Mouse (Mus musculus): ENCODE results near the gene Epb41. TPM values are rescaled to one million over a fixed set of nuclear protein-coding genes. Genes with fewer than 3 reads are reported as not detected.
A peak's percentile ranks its signal among the peaks of the same experiment; 100 is the strongest.

Gene Epb41
- polyA plus RNA-seq, 1 experiment from 2014 or later = 136 TPM

- Histone ChIP-seq H3K27me3 (peaks cover 7% of the 10 kb centered on the region; the same call in 1 of the 2 replicates), H3K36me3 (replicated peaks) (no peaks in the 10 kb centered on the region), H3K4me1 (peaks cover 43% of the 10 kb centered on the region), H3K4me3 (replicated peaks) (no peak overlapping the region), H3K27ac (no peak overlapping the region), H3K9me3 (no peaks in the 10 kb centered on the region), H3K4me2 (no peak overlapping the region), H3K9ac (no peak overlapping the region)
- ATAC-seq (ENCODE audit: low FRiP score) = no peak
- WGBS = 44% methylated on average over 7 of the region's 7 CpGs
Measured at GRCm38 (mm10) chr4:132037991-132038390, 37.1 kb downstream of the Epb41 start.

- H3K27ac ChIP-seq = no peak overlapping the region
- 88% methylated on average over 5 of the region's 5 CpGs for WGBS
- H3K4me3 ChIP-seq (replicated peaks) = no peak overlapping the region
- H3K4me1 ChIP-seq = peaks cover 45% of the 10 kb centered on the region
- ATAC-seq (ENCODE audit: low FRiP score) = no peak
- H3K27me3 ChIP-seq = peaks cover 10% of the 10 kb centered on the region; the same call in 1 of the 2 replicates
- no peaks in the 10 kb centered on the region for H3K9me3 ChIP-seq
- H3K4me2 ChIP-seq = no peak overlapping the region
- H3K9ac ChIP-seq = no peak overlapping the region
- no peaks in the 10 kb centered on the region for H3K36me3 ChIP-seq (replicated peaks)
Measured at GRCm38 (mm10) chr4:132037137-132037536, 38.0 kb downstream of the Epb41 start.

DNA sequence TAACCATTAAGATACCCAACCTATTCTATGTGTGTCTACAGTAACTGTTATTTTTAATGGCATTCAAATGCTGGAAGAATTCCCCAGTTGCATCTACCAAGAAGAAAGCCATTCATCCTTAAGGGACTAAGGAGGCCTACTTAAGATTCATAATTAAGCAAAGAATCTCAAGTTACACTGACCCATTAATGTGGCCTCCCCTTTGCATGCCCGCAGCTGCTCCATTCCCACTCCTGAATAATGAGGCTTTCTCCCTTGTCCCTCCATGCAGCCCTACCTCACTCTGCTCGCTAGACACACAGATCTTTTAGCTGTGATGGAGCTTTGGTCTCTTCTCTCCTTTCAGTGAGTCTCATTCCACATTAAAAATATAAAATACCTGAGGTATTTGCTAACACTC, 40.9 kb downstream of the Epb41 start:
- WGBS = 10% methylated on average over 2 of the region's 2 CpGs
- no peak overlapping the region for H3K4me3 ChIP-seq (replicated peaks)
- peak overlapping the region; percentile 82 for H3K27ac ChIP-seq
- peak; percentile 94 for ATAC-seq (ENCODE audit: low FRiP score)
- H3K9ac ChIP-seq = no peak overlapping the region
- peaks cover 49% of the 10 kb centered on the region for H3K4me1 ChIP-seq
- peak overlapping the region; percentile 15; the same call in 1 of the 2 replicates for H3K4me2 ChIP-seq
- H3K36me3 ChIP-seq (replicated peaks) = no peaks in the 10 kb centered on the region
- H3K27me3 ChIP-seq = peaks cover 25% of the 10 kb centered on the region
- H3K9me3 ChIP-seq = no peaks in the 10 kb centered on the region

DNA sequence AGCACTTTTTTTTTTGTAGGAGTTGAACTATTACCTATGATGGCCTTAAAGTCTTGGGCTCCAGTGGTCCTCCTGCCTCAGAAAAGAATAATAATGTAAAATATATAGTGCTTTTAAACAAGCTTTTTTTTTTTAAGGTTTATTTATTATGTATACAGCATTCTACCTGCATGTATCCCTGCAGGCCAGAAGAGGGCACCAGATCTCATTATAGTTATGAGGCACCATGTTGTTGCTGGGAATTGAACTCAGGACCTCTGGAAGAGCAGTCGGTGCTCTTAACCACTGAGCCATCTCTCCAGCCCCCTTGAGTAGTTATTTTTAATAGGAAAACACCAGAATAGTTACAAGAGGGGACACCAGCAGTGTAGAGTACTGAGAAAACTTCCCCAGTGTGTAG, 41.9 kb downstream of the Epb41 start:
- Histone ChIP-seq H3K27me3 (peaks cover 34% of the 10 kb centered on the region), H3K9me3 (no peaks in the 10 kb centered on the region), H3K36me3 (replicated peaks) (no peaks in the 10 kb centered on the region), H3K4me2 (no peak overlapping the region), H3K4me1 (peaks cover 41% of the 10 kb centered on the region), H3K9ac (no peak overlapping the region), H3K27ac (peak overlapping the region; percentile 66; the same call in 1 of the 2 replicates), H3K4me3 (replicated peaks) (no peak overlapping the region)
- ATAC-seq (ENCODE audit: low FRiP score) = no peak
- WGBS = 73% methylated on average over 1 of the region's 1 CpGs

DNA sequence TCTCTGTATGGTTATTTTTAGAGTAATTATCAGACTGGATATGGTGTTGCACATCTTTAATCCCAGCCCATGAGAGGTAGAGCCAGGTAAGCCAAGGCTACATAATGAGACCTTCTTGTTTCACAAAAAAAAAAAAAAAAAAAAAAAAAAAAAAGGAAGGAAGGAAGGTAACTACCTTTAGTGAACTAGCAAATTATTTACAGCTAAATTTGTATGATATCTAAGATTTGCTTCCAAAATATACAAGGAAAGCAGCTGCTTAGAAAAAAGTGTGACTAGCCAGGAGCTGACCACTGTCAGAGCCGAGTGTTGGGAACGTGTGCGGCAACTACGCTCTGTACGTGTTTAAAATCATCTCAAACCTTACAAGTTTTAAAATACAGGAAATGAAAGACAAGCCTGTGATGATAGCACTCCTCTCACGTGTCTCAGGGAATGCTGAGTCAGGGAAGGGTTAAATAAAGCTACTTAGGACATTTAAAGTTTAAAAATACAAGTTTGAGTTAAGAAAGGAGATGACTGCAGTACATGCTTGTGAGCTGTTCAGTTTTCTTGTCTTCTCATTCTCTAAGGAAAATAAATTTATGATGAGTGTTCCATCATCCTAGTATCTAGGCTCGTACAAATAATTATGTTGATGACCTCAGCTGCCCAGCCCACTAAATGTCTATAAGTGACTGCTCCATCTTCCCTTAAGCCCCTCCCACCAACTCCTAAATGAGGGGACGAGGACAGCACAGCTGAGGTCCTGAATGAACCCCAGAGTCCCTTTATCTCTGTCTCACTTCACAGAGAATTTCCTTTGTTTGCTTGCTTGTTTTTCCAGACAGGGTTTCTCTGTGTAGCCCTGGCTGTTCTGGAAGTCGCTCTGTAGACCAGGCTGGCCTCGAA, 45.0 kb downstream of the Epb41 start:
- no peaks in the 10 kb centered on the region for H3K36me3 ChIP-seq (replicated peaks)
- no peak overlapping the region for H3K4me3 ChIP-seq (replicated peaks)
- WGBS = 68% methylated on average over 10 of the region's 10 CpGs
- no peak overlapping the region for H3K4me2 ChIP-seq
- no peak for ATAC-seq (ENCODE audit: low FRiP score)
- no peak overlapping the region for H3K9ac ChIP-seq
- H3K27me3 ChIP-seq = peaks cover 29% of the 10 kb centered on the region
- H3K27ac ChIP-seq = no peak overlapping the region
- peaks cover 33% of the 10 kb centered on the region for H3K4me1 ChIP-seq
- no peaks in the 10 kb centered on the region for H3K9me3 ChIP-seq

- Histone ChIP-seq H3K4me1 (peaks cover 25% of the 10 kb centered on the region), H3K27me3 (peaks cover 41% of the 10 kb centered on the region), H3K4me2 (no peak overlapping the region), H3K9ac (no peak overlapping the region), H3K36me3 (replicated peaks) (no peaks in the 10 kb centered on the region), H3K27ac (no peak overlapping the region), H3K9me3 (no peaks in the 10 kb centered on the region), H3K4me3 (replicated peaks) (no peak overlapping the region)
- no peak for ATAC-seq (ENCODE audit: low FRiP score)
- WGBS = 96% methylated on average over 1 of the region's 1 CpGs
Measured at GRCm38 (mm10) chr4:132027806-132028205, 47.3 kb downstream of the Epb41 start.

- peaks cover 22% of the 10 kb centered on the region for H3K4me1 ChIP-seq
- no peaks in the 10 kb centered on the region for H3K36me3 ChIP-seq (replicated peaks)
- H3K9me3 ChIP-seq = no peaks in the 10 kb centered on the region
- no peak overlapping the region for H3K9ac ChIP-seq
- WGBS = 92% methylated on average over 6 of the region's 6 CpGs
- no peak for ATAC-seq (ENCODE audit: low FRiP score)
- H3K27me3 ChIP-seq = peaks cover 37% of the 10 kb centered on the region
- no peak overlapping the region for H3K27ac ChIP-seq
- no peak overlapping the region for H3K4me3 ChIP-seq (replicated peaks)
- no peak overlapping the region for H3K4me2 ChIP-seq
Measured at GRCm38 (mm10) chr4:132027167-132027566, 48.0 kb downstream of the Epb41 start.

DNA sequence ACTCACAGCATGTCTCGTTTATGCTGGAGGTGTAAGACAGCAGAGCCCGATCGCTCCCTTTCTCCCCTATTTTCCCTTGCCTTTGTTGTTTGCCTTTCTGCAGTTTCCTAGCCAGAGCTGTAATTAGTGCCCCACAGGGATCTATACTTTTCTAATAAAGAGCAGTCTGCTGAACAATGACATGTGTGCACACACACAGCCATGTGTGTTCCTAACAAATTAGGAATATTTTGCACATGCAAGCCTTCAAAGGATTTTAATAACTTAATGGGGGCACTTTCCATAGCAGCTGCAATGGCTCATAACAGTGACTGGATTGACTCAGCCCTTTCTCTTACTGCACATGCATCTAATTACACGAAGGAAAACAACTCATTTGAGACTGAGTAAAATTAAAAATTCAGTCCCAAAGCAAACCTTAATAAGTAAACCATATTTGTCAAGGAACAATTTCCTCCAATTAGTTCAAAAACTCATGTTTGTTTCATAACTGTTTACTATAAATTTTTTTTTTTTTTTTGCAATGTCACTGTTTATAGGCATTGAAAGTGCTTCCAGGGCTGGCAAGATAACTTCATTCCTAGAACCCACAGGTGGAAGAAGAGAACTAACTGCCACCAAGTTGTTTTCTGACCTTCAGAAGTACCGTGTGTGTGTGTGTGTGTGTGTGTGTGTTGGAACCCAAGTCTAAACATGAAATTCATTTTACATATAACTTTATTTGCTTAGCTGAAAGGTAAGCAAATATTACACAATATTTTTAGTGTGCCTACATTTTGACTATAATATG, 49.2 kb downstream of the Epb41 start:
- Histone ChIP-seq H3K27me3 (peaks cover 34% of the 10 kb centered on the region), H3K9me3 (no peaks in the 10 kb centered on the region), H3K4me2 (no peak overlapping the region), H3K4me1 (peaks cover 16% of the 10 kb centered on the region), H3K4me3 (replicated peaks) (no peak overlapping the region), H3K36me3 (replicated peaks) (no peaks in the 10 kb centered on the region), H3K9ac (no peak overlapping the region), H3K27ac (peak overlapping the region; percentile 38; the same call in 1 of the 2 replicates)
- 21% methylated on average over 5 of the region's 5 CpGs for WGBS
- peak; percentile 78 for ATAC-seq (ENCODE audit: low FRiP score)

- Histone ChIP-seq H3K36me3 (replicated peaks) (no peaks in the 10 kb centered on the region), H3K9me3 (no peaks in the 10 kb centered on the region), H3K27ac (peak overlapping the region; percentile 50; the same call in 1 of the 2 replicates), H3K9ac (no peak overlapping the region), H3K4me2 (no peak overlapping the region), H3K4me1 (peaks cover 12% of the 10 kb centered on the region), H3K4me3 (replicated peaks) (no peak overlapping the region), H3K27me3 (peaks cover 35% of the 10 kb centered on the region)
- no peak for ATAC-seq (ENCODE audit: low FRiP score)
- WGBS = 50% methylated on average over 2 of the region's 2 CpGs
Measured at GRCm38 (mm10) chr4:132025264-132025663, 49.9 kb downstream of the Epb41 start.

GRCm38 (mm10) chr4:132023816-132024215, 51.3 kb downstream of the Epb41 start:
- Histone ChIP-seq H3K4me2 (no peak overlapping the region), H3K9ac (no peak overlapping the region), H3K4me3 (replicated peaks) (no peak overlapping the region), H3K4me1 (peaks cover 17% of the 10 kb centered on the region), H3K36me3 (replicated peaks) (no peaks in the 10 kb centered on the region), H3K27me3 (peaks cover 29% of the 10 kb centered on the region), H3K9me3 (no peaks in the 10 kb centered on the region), H3K27ac (no peak overlapping the region)
- no peak for ATAC-seq (ENCODE audit: low FRiP score)
- WGBS = 100% methylated on average over 2 of the region's 2 CpGs

- no peak overlapping the region for H3K4me3 ChIP-seq (replicated peaks)
Measured at GRCm38 (mm10) chr4:132022639-132023038, 52.5 kb downstream of the Epb41 start.

DNA sequence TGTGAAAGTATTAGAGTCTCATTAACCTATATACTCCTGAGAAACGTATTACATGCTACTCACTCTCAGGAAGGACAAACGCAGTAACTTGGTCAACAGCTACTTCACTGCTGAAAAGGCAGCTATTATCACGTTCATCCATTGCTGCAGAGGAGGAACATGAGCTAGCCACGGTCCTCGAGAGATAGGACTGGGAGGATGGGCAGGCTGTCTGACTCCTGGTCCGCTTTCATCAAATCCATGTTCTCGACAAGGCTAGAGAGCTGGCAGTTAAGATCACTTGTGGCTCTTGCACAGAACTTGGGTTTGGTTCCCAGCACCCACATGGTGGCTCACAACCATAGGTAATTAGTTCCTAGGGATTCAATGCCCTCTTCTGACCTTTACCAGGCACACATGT, 53.2 kb downstream of the Epb41 start:
- Histone ChIP-seq H3K4me1 (peaks cover 24% of the 10 kb centered on the region), H3K4me2 (no peak overlapping the region), H3K4me3 (replicated peaks) (no peak overlapping the region), H3K27ac (no peak overlapping the region), H3K36me3 (replicated peaks) (no peaks in the 10 kb centered on the region), H3K27me3 (peaks cover 22% of the 10 kb centered on the region), H3K9me3 (no peaks in the 10 kb centered on the region), H3K9ac (no peak overlapping the region)
- ATAC-seq (ENCODE audit: low FRiP score) = no peak
- 95% methylated on average over 7 of the region's 7 CpGs for WGBS

More at GRCm38 (mm10) chr4:132022639-132023038, 52.5 kb downstream of the Epb41 start:
- H3K36me3 ChIP-seq (replicated peaks) = no peaks in the 10 kb centered on the region
- no peak overlapping the region for H3K27ac ChIP-seq
- over 99% methylated on average over 4 of the region's 4 CpGs for WGBS
- no peak overlapping the region for H3K4me2 ChIP-seq
- H3K4me1 ChIP-seq = peaks cover 24% of the 10 kb centered on the region
- no peak overlapping the region for H3K9ac ChIP-seq
- ATAC-seq (ENCODE audit: low FRiP score) = no peak
- peaks cover 22% of the 10 kb centered on the region for H3K27me3 ChIP-seq
- H3K9me3 ChIP-seq = no peaks in the 10 kb centered on the region
